Comparison of ENCODE assay signal across 12 mouse cellular contexts in genomic region chr5:135178996-135179395, GRCm38 (mm10). TPM values are rescaled to one million over a fixed set of nuclear protein-coding genes. Genes with fewer than 3 reads are reported as not detected.
A peak's percentile ranks its signal among the peaks of the same experiment; 100 is the strongest.
DNase-seq lines count a peak whose midpoint lies in the region; ATAC-seq and TF ChIP-seq lines count a peak whose summit lies in the region.
"Had no signal": no experiment of that assay in that cellular context is flagged by ENCODE, and none has a peak within 500 bp of the region (broad histone marks: within the 10 kb centered on the region; RNA-seq: fewer than 3 reads in every experiment).

No protein-coding gene starts in this region.

- no peaks in the 10 kb centered on the region for H3K27me3 ChIP-seq in intestine, postnatal 0 days (replicated peaks; ENCODE audit: control insufficient read depth, insufficient read depth, low read length)
- no peaks in the 10 kb centered on the region for H3K27me3 ChIP-seq in lung, postnatal 0 days (replicated peaks; ENCODE audit: insufficient read depth, low read length)
- H3K27me3 ChIP-seq: hindbrain, embryonic 15.5 days had no signal

- no peak overlapping the region for H3K4me3 ChIP-seq in intestine, postnatal 0 days (ENCODE audit: low read depth, low read length)
- no peak overlapping the region for H3K4me3 ChIP-seq in lung, postnatal 0 days (ENCODE audit: low read depth, low read length)
- H3K4me3 ChIP-seq: hindbrain, embryonic 15.5 days; midbrain, embryonic 10.5 days had no signal

- DNase-seq in layer of hippocampus, adult 11-12 months (ENCODE audit: low spot score), result peak; percentile 69
- no peak for DNase-seq in layer of hippocampus, adult 9-10 months (ENCODE audit: low spot score)
- peak; percentile 98 for DNase-seq in brain, adult 2 months (ENCODE audit: low read depth, low spot score)
- peak; percentile 96 for DNase-seq in cerebellum, adult 18-20 months
- peak; percentile 50 to 65 for DNase-seq in layer of hippocampus, postnatal 36 days
- DNase-seq in lung, postnatal 0 days (ENCODE audit: low spot score), result no peak
- DNase-seq: adrenal gland, adult 8-10 months; lung, adult 2 months had no signal

- TF ChIP-seq CTCF in intestine, postnatal 0 days (IDR thresholded peaks at IDR 0.05; ENCODE audit: low read depth), result no peak
- TF ChIP-seq CTCF in lung, postnatal 0 days (IDR thresholded peaks at IDR 0.05), result no peak

- TF ChIP-seq EP300 in lung, postnatal 0 days (IDR thresholded peaks at IDR 0.05), result no peak

- no peak overlapping the region for H3K4me2 ChIP-seq in intestine, postnatal 0 days (replicated peaks; ENCODE audit: low read depth)
- no peak overlapping the region for H3K4me2 ChIP-seq in lung, postnatal 0 days (replicated peaks; ENCODE audit: low read depth, low read length)
- H3K4me2 ChIP-seq: hindbrain, embryonic 15.5 days had no signal

- H3K4me1 ChIP-seq in intestine, postnatal 0 days (replicated peaks; ENCODE audit: control insufficient read depth, insufficient read depth, low read length), result no peaks in the 10 kb centered on the region
- no peaks in the 10 kb centered on the region for H3K4me1 ChIP-seq in lung, postnatal 0 days (ENCODE audit: insufficient read depth, low read depth, low read length)
- H3K4me1 ChIP-seq: hindbrain, embryonic 15.5 days had no signal

- WGBS in intestine, postnatal 0 days, result 96% methylated on average over 4 of the region's 4 CpGs
- 86% methylated on average over 4 of the region's 4 CpGs for WGBS in lung, postnatal 0 days

- peaks cover 68% of the 10 kb centered on the region for H3K36me3 ChIP-seq in intestine, postnatal 0 days (ENCODE audit: control insufficient read depth, insufficient read depth)
- peaks cover 40% of the 10 kb centered on the region for H3K36me3 ChIP-seq in lung, postnatal 0 days (ENCODE audit: insufficient read depth, low read length)

- no peak for ATAC-seq in intestine, postnatal 0 days
- ATAC-seq in lung, postnatal 0 days, result no peak
- ATAC-seq in erythroid progenitor cell, adult 5-6 weeks (replicated peaks; ENCODE audit: low FRiP score, poor library complexity, severe bottlenecking), result no peak

- H3K27ac ChIP-seq in intestine, postnatal 0 days (ENCODE audit: low read depth, low read length), result no peak overlapping the region
- H3K27ac ChIP-seq in lung, postnatal 0 days (ENCODE audit: low read length), result no peak overlapping the region
- H3K27ac ChIP-seq: hindbrain, embryonic 15.5 days; midbrain, embryonic 10.5 days had no signal

- H3K9me3 ChIP-seq in intestine, postnatal 0 days (ENCODE audit: control insufficient read depth), result no peaks in the 10 kb centered on the region
- no peaks in the 10 kb centered on the region for H3K9me3 ChIP-seq in lung, postnatal 0 days (ENCODE audit: low read length)
- H3K9me3 ChIP-seq: hindbrain, embryonic 15.5 days had no signal

- no peak overlapping the region for H3K9ac ChIP-seq in intestine, postnatal 0 days (ENCODE audit: low read depth, low read length)
- no peak overlapping the region for H3K9ac ChIP-seq in lung, postnatal 0 days (replicated peaks; ENCODE audit: low read depth)
- H3K9ac ChIP-seq: hindbrain, embryonic 15.5 days had no signal

RNA-seq across cellular contexts. Expression of gene Baz1b, which starts 8.1 kb away (rescaled TPM):
- 10 to 100 TPM; 78.5 to 86.3 TPM for total RNA-seq in layer of hippocampus, postnatal 36 days (2021)
- 11.0 and 12.0 TPM in 2 replicates for polyA plus RNA-seq in intestine, postnatal 0 days (2015; fragmentation: Nextera tagmentation; extraction: Ambion mirVana)
- 14.6 and 19.2 TPM in 2 replicates for polyA plus RNA-seq in lung, postnatal 0 days (2015; fragmentation: Nextera tagmentation; extraction: Ambion mirVana)
- 115 TPM in 2 replicates for total RNA-seq in erythroid progenitor cell, adult 5-6 weeks (2015; ENCODE audit: low replicate concordance)
- total RNA-seq in erythroid progenitor cell, adult 5-6 weeks (2017; ENCODE audit: low replicate concordance), result 201 and 287 TPM in 2 replicates

RNA-seq across cellular contexts. Expression of gene Bcl7b, which starts 10.9 kb away (rescaled TPM):
- 10 to 100 TPM; 51.2 to 51.5 TPM for total RNA-seq in layer of hippocampus, postnatal 36 days (2021)
- 65.1 and 65.7 TPM in 2 replicates for polyA plus RNA-seq in intestine, postnatal 0 days (2015; fragmentation: Nextera tagmentation; extraction: Ambion mirVana)
- 63.1 and 65.7 TPM in 2 replicates for polyA plus RNA-seq in lung, postnatal 0 days (2015; fragmentation: Nextera tagmentation; extraction: Ambion mirVana)
- 24.1 and 35.6 TPM in 2 replicates for total RNA-seq in erythroid progenitor cell, adult 5-6 weeks (2015; ENCODE audit: low replicate concordance)
- total RNA-seq in erythroid progenitor cell, adult 5-6 weeks (2017; ENCODE audit: low replicate concordance), result 13.5 and 24.4 TPM in 2 replicates

RNA-seq across cellular contexts. Expression of gene Tbl2, which starts 29.5 kb away (rescaled TPM):
- 10 to 100 TPM; 32.3 to 33.0 TPM for total RNA-seq in layer of hippocampus, postnatal 36 days (2021)
- 17.7 and 18.0 TPM in 2 replicates for polyA plus RNA-seq in intestine, postnatal 0 days (2015; fragmentation: Nextera tagmentation; extraction: Ambion mirVana)
- 8.7 and 9.5 TPM in 2 replicates for polyA plus RNA-seq in lung, postnatal 0 days (2015; fragmentation: Nextera tagmentation; extraction: Ambion mirVana)
- 5.4 and 6.5 TPM in 2 replicates for total RNA-seq in erythroid progenitor cell, adult 5-6 weeks (2015; ENCODE audit: low replicate concordance)
- 13.6 and 26.6 TPM in 2 replicates for total RNA-seq in erythroid progenitor cell, adult 5-6 weeks (2017; ENCODE audit: low replicate concordance)

Comparison
In these comparisons a context has a peak if more than half of its experiments do, and no peak if none do; other contexts are left out.
1. DNase-seq: peak in layer of hippocampus, adult 11-12 months (single experiment), brain, adult 2 months (single experiment), cerebellum, adult 18-20 months (2 of 2) and layer of hippocampus, postnatal 36 days (2 of 2); none in layer of hippocampus, adult 9-10 months (single experiment) and lung, postnatal 0 days (single experiment).